Mouse (Mus musculus) embryonic facial prominence, embryonic 14.5 days (tissue): ENCODE results near the gene Elf2. TPM values are rescaled to one million over a fixed set of nuclear protein-coding genes. Genes with fewer than 3 reads are reported as not detected.

Experiments used
- ATAC-seq: fragments of 200-750 bp; cut with Nextera tagmentation; 2 replicates; pipeline ENCODE4 v1.8.0; 2017; ENCODE audit warnings: low read depth, moderate number of reproducible peaks, moderate TSS enrichment
- DNase-seq: peaks from one replicate; pipeline ENCODE4 v3.0.0-alpha.2; 2015; ENCODE audit warnings: low spot score
- H3K27ac ChIP-seq: fragments of 300-500 bp; sonication (generic); replicated peaks from 2 replicates; pipeline ENCODE4 v1.5.1; 2014; ENCODE audit warnings: low read depth, mild to moderate bottlenecking, low read length, moderate library complexity
- H3K27me3 ChIP-seq: fragments of 300-500 bp; sonication (generic); replicated peaks from 2 replicates; pipeline ENCODE4 v1.6.1; 2014; ENCODE audit warnings: low read length; ENCODE audit not compliant: control insufficient read depth, insufficient read depth
- H3K36me3 ChIP-seq: fragments of 300-500 bp; sonication (generic); 2 replicates; pipeline ENCODE4 v1.6.1; 2014; ENCODE audit warnings: low read length, mixed read lengths; ENCODE audit not compliant: control insufficient read depth, insufficient read depth
- H3K4me1 ChIP-seq: fragments of 300-500 bp; sonication (generic); 2 replicates; pipeline ENCODE4 v1.6.1; 2014; ENCODE audit warnings: antibody characterized with exemption, low read length; ENCODE audit not compliant: control insufficient read depth, insufficient read depth
- H3K4me2 ChIP-seq: fragments of 300-500 bp; sonication (generic); 2 replicates; pipeline ENCODE4 v1.6.1; 2014; ENCODE audit warnings: low read depth, mild to moderate bottlenecking, low read length, moderate library complexity, mixed read lengths
- H3K4me3 ChIP-seq: fragments of 300-500 bp; sonication (generic); 2 replicates; pipeline ENCODE4 v1.5.1; 2014; ENCODE audit warnings: low read depth, mild to moderate bottlenecking, low read length
- H3K9ac ChIP-seq: fragments of 300-500 bp; sonication (generic); 2 replicates; pipeline ENCODE4 v1.6.1; 2014; ENCODE audit warnings: low read depth, mild to moderate bottlenecking, low read length, moderate library complexity, mixed read lengths
- H3K9me3 ChIP-seq: fragments of 300-500 bp; sonication (generic); 2 replicates; pipeline ENCODE4 v1.6.1; 2016; ENCODE audit warnings: low read length; ENCODE audit not compliant: control insufficient read depth
- WGBS: fragments of 180-500 bp; shearing (Covaris S2); extraction: QIAGEN DNeasy Blood & Tissue Kit; methylation state at CpG from one replicate; pipeline ENCODE4 v1.1.7; 2014; 5-methylcytosine and 5-hydroxymethylcytosine counted together
- polyA plus RNA-seq: library from polyadenylated mRNA; unstranded; fragments of >200 nt; fragmentation: Nextera tagmentation; extraction: Ambion mirVana; gene quantifications from 2 replicates; pipeline ENCODE4 v1.2.1, GENCODE M21; 2014

Elf2 gene
- polyA plus RNA-seq, 1 experiment from 2014 or later = 56.8 TPM

DNA sequence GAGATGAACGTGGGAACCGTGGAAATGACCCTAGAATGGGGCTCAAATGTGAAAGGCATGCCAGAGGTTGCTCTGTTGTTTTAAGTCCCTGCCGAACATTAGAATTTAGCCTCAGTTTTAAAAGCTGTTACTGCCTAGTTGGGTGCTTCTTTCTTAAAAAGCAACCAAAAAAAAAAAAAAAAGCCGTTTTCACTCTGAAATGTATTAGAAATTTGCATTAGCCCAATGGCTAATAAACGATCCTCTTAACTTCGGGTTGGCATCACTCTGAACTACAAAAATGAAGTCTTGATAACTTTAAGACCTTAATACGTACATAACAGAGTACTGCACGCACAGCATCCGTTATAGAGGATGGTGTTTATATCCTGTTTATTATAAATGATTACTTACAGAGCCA, 1.7 kb upstream of the Elf2 start:
- Histone ChIP-seq H3K4me3 (peak overlapping the region; percentile 91), H3K27me3 (no peaks in the 10 kb centered on the region), H3K27ac (peak overlapping the region; percentile 96), H3K4me1 (no peaks in the 10 kb centered on the region), H3K36me3 (no peaks in the 10 kb centered on the region), H3K4me2 (peak overlapping the region; percentile 70), H3K9me3 (no peaks in the 10 kb centered on the region), H3K9ac (peak overlapping the region; percentile 91)
- ATAC-seq (no peak), DNase-seq (no peak)
- WGBS = 8% methylated on average over 9 of the region's 9 CpGs

GRCm38 (mm10) chr3:51341268-51342081, 1.0 kb upstream of the Elf2 start:
- H3K27ac ChIP-seq = peak overlapping the region; percentile 96
- no peaks in the 10 kb centered on the region for H3K4me1 ChIP-seq
- peak overlapping the region; percentile 70 for H3K4me2 ChIP-seq
- DNase-seq = peak; percentile 92
- whole genome bisulfite sequencing = 1% methylated on average over 28 of the region's 86 CpGs
- no peaks in the 10 kb centered on the region for H3K9me3 ChIP-seq
- ATAC-seq = peak; percentile 83
- peak overlapping the region; percentile 91 for H3K9ac ChIP-seq
- H3K36me3 ChIP-seq = no peaks in the 10 kb centered on the region
- H3K4me3 ChIP-seq = peak overlapping the region; percentile 91
- H3K27me3 ChIP-seq = no peaks in the 10 kb centered on the region

- WGBS = 0% methylated on average over 39 of the region's 113 CpGs
- H3K27ac ChIP-seq = peak overlapping the region; percentile 96
- peak; percentile 50 for ATAC-seq
Observed at GRCm38 (mm10) chr3:51339734-51340551, 520 bp downstream of the Elf2 start.

DNA sequence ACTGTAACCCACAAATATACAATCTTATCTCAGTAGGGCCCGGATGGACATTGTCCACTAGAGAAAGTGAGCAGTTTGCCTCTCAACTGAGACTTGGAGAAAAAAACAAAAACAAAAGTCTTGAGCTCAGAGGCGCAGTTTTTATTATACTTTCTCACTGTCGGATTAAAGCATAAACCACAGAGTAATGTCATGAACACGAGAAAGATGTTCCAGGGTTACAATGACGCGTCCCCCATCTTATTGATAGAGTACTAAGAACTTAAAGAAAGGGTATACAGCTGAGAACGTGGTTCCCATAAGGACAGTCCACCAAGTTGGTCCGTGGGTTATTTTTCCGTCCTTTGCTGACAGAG, 1.1 kb downstream of the Elf2 start:
- WGBS = 4% methylated on average over 9 of the region's 9 CpGs
- Histone ChIP-seq H3K4me2 (peak overlapping the region; percentile 70), H3K27me3 (no peaks in the 10 kb centered on the region), H3K4me3 (peak overlapping the region; percentile 91), H3K36me3 (no peaks in the 10 kb centered on the region), H3K27ac (no peak overlapping the region), H3K4me1 (no peaks in the 10 kb centered on the region), H3K9me3 (no peaks in the 10 kb centered on the region), H3K9ac (peak overlapping the region; percentile 91)
- ATAC-seq = no peak
- no peak for DNase-seq

More at GRCm38 (mm10) chr3:51339734-51340551, 520 bp downstream of the Elf2 start:
- H3K4me1 ChIP-seq = no peaks in the 10 kb centered on the region
- no peak for DNase-seq
- no peaks in the 10 kb centered on the region for H3K9me3 ChIP-seq
- H3K4me3 ChIP-seq = peak overlapping the region; percentile 91
- H3K4me2 ChIP-seq = peak overlapping the region; percentile 70
- H3K36me3 ChIP-seq = no peaks in the 10 kb centered on the region
- peak overlapping the region; percentile 91 for H3K9ac ChIP-seq
- no peaks in the 10 kb centered on the region for H3K27me3 ChIP-seq

DNA sequence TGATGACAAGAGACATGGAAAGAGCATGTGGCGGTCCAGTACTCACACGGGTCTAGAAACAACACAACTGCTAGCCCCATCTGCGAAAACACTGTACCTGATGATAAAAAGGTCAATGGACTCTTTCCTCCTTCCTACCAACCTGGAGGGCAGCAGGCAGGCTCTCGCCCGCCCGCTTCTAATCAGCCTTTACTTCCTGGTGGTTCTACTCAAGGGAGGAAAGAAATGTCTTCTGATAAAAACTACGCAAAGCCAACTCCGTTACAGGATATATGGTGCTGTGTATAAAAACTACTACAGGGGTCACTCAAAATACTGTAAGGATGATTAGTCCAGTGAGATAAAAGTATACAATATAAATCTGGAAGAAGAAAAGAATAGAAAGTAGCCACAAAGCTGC, 5.1 kb downstream of the Elf2 start:
- WGBS = 80% methylated on average over 8 of the region's 8 CpGs
- no peak for DNase-seq

GRCm38 (mm10) chr3:51333950-51334349, 6.5 kb downstream of the Elf2 start:
- ATAC-seq = no peak
- no peak overlapping the region for H3K4me2 ChIP-seq
- H3K9ac ChIP-seq = no peak overlapping the region
- no peak overlapping the region for H3K27ac ChIP-seq
- H3K27me3 ChIP-seq = no peaks in the 10 kb centered on the region
- WGBS = 65% methylated on average over 6 of the region's 6 CpGs
- H3K9me3 ChIP-seq = no peaks in the 10 kb centered on the region
- DNase-seq = no peak
- H3K36me3 ChIP-seq = no peaks in the 10 kb centered on the region
- no peaks in the 10 kb centered on the region for H3K4me1 ChIP-seq
- no peak overlapping the region for H3K4me3 ChIP-seq

More for the DNA sequence above, 5.1 kb downstream of the Elf2 start:
- no peak for ATAC-seq
- H3K4me3 ChIP-seq = no peak overlapping the region
- no peaks in the 10 kb centered on the region for H3K4me1 ChIP-seq
- H3K9ac ChIP-seq = no peak overlapping the region
- no peaks in the 10 kb centered on the region for H3K9me3 ChIP-seq
- H3K27me3 ChIP-seq = no peaks in the 10 kb centered on the region
- no peak overlapping the region for H3K27ac ChIP-seq
- H3K4me2 ChIP-seq = no peak overlapping the region
- no peaks in the 10 kb centered on the region for H3K36me3 ChIP-seq

- Histone ChIP-seq H3K27me3 (no peaks in the 10 kb centered on the region), H3K4me2 (0 out of 2 replicates have a peak overlapping the region, but pooled peaks have one; percentile 2), H3K4me1 (no peaks in the 10 kb centered on the region), H3K27ac (no peak overlapping the region), H3K4me3 (no peak overlapping the region), H3K9ac (no peak overlapping the region), H3K36me3 (no peaks in the 10 kb centered on the region), H3K9me3 (no peaks in the 10 kb centered on the region)
- ATAC-seq (peak; percentile 41; the same call in 1 of the 2 replicates), DNase-seq (peak; percentile 40)
- WGBS = 50% methylated on average over 10 of the region's 10 CpGs
Observed at GRCm38 (mm10) chr3:51333234-51333889, 7.1 kb downstream of the Elf2 start.

GRCm38 (mm10) chr3:51330086-51330485, 10.4 kb downstream of the Elf2 start:
- Histone ChIP-seq H3K4me3 (no peak overlapping the region), H3K27me3 (no peaks in the 10 kb centered on the region), H3K9ac (no peak overlapping the region), H3K4me2 (no peak overlapping the region), H3K27ac (no peak overlapping the region), H3K4me1 (no peaks in the 10 kb centered on the region), H3K36me3 (0 out of 2 replicates have a peak, but pooled peaks cover 3% of the 10 kb centered on the region), H3K9me3 (peaks cover 9% of the 10 kb centered on the region; the same call in 1 of the 2 replicates)
- 82% methylated on average over 14 of the region's 14 CpGs for WGBS
- DNase-seq = no peak
- ATAC-seq = no peak
